Mouse (Mus musculus): ENCODE measurements at regions not wholly inside any gene's neighbourhood (a gene's known extent, or its start where the extent isn't known, plus 50 kb on each side); places are given as distances from the start of the nearest gene placed in this dataset.
A peak's percentile ranks its signal among the peaks of the same experiment; 100 is the strongest.

GRCm38 (mm10) chr9:23651300-23651699 lies 428.4 kb downstream of the Bmper start:
- 36% methylated on average over 2 of the region's 2 CpGs for WGBS
- Histone ChIP-seq H3K4me3 (no peak overlapping the region), H3K27me3 (no peaks in the 10 kb centered on the region), H3K9ac (no peak overlapping the region), H3K4me1 (peaks cover 3% of the 10 kb centered on the region; the same call in 1 of the 2 replicates), H3K27ac (0 out of 2 replicates have a peak overlapping the region, but pooled peaks have one; percentile 22), H3K36me3 (no peaks in the 10 kb centered on the region), H3K4me2 (no peak overlapping the region), H3K9me3 (no peaks in the 10 kb centered on the region)
- no peak for ATAC-seq (ENCODE audit: insufficient number of reproducible peaks, low FRiP score, low TSS enrichment, low read depth)

- Histone ChIP-seq H3K9ac (no peak overlapping the region), H3K4me1 (peaks cover 3% of the 10 kb centered on the region; the same call in 1 of the 2 replicates), H3K27me3 (no peaks in the 10 kb centered on the region), H3K27ac (no peak overlapping the region; the same call in 1 of the 2 replicates), H3K9me3 (no peaks in the 10 kb centered on the region), H3K4me3 (no peak overlapping the region), H3K4me2 (no peak overlapping the region), H3K36me3 (no peaks in the 10 kb centered on the region)
- WGBS, result 57% methylated on average over 2 of the region's 2 CpGs
- peak; percentile 44; the same call in 1 of the 2 replicates for ATAC-seq (ENCODE audit: insufficient number of reproducible peaks, low FRiP score, low TSS enrichment, low read depth)
Measured at GRCm38 (mm10) chr9:23653086-23653485, 430.2 kb downstream of the Bmper start.

- Histone ChIP-seq H3K4me2 (no peak overlapping the region), H3K9me3 (no peaks in the 10 kb centered on the region), H3K4me1 (peaks cover 3% of the 10 kb centered on the region; the same call in 1 of the 2 replicates), H3K27me3 (no peaks in the 10 kb centered on the region), H3K36me3 (no peaks in the 10 kb centered on the region), H3K4me3 (no peak overlapping the region), H3K9ac (no peak overlapping the region), H3K27ac (no peak overlapping the region)
- ATAC-seq (ENCODE audit: insufficient number of reproducible peaks, low FRiP score, low TSS enrichment, low read depth), result no peak
- WGBS, result 64% methylated on average over 1 of the region's 1 CpGs
Measured at GRCm38 (mm10) chr9:23654777-23655176, 431.9 kb downstream of the Bmper start.

- H3K4me2 ChIP-seq, result no peak overlapping the region
- no peak overlapping the region for H3K4me3 ChIP-seq
- no peaks in the 10 kb centered on the region for H3K9me3 ChIP-seq
- no peaks in the 10 kb centered on the region for H3K4me1 ChIP-seq
- H3K36me3 ChIP-seq, result no peaks in the 10 kb centered on the region
- no peak overlapping the region for H3K27ac ChIP-seq
- no peaks in the 10 kb centered on the region for H3K27me3 ChIP-seq
- H3K9ac ChIP-seq, result no peak overlapping the region
- no peak for ATAC-seq (ENCODE audit: insufficient number of reproducible peaks, low FRiP score, low TSS enrichment, low read depth)
Measured at GRCm38 (mm10) chr9:23665960-23666359, 431.8 kb upstream of the Npsr1 start.

- Histone ChIP-seq H3K36me3 (no peaks in the 10 kb centered on the region), H3K9ac (no peak overlapping the region), H3K27ac (no peak overlapping the region), H3K27me3 (no peaks in the 10 kb centered on the region), H3K4me1 (no peaks in the 10 kb centered on the region), H3K9me3 (no peaks in the 10 kb centered on the region), H3K4me2 (no peak overlapping the region), H3K4me3 (no peak overlapping the region)
- 72% methylated on average over 4 of the region's 4 CpGs for WGBS
- no peak for ATAC-seq (ENCODE audit: insufficient number of reproducible peaks, low FRiP score, low TSS enrichment, low read depth)
Measured at GRCm38 (mm10) chr9:23669230-23669629, 428.6 kb upstream of the Npsr1 start.

- WGBS, result 20% methylated on average over 5 of the region's 5 CpGs
- no peak overlapping the region for H3K9ac ChIP-seq
- ATAC-seq (ENCODE audit: insufficient number of reproducible peaks, low FRiP score, low TSS enrichment, low read depth), result no peak
- no peak overlapping the region for H3K4me3 ChIP-seq
- H3K9me3 ChIP-seq, result no peaks in the 10 kb centered on the region
- H3K27me3 ChIP-seq, result no peaks in the 10 kb centered on the region
- no peaks in the 10 kb centered on the region for H3K36me3 ChIP-seq
- H3K4me2 ChIP-seq, result no peak overlapping the region
- H3K27ac ChIP-seq, result no peak overlapping the region
- no peaks in the 10 kb centered on the region for H3K4me1 ChIP-seq
Measured at GRCm38 (mm10) chr9:23670642-23671041, 427.2 kb upstream of the Npsr1 start.

- Histone ChIP-seq H3K4me2 (no peak overlapping the region), H3K27ac (no peak overlapping the region), H3K4me3 (no peak overlapping the region), H3K36me3 (no peaks in the 10 kb centered on the region), H3K4me1 (no peaks in the 10 kb centered on the region), H3K9ac (no peak overlapping the region), H3K9me3 (no peaks in the 10 kb centered on the region), H3K27me3 (no peaks in the 10 kb centered on the region)
- 98% methylated on average over 4 of the region's 4 CpGs for WGBS
- ATAC-seq (ENCODE audit: insufficient number of reproducible peaks, low FRiP score, low TSS enrichment, low read depth), result no peak
Measured at GRCm38 (mm10) chr9:23673347-23673860, 424.4 kb upstream of the Npsr1 start.

GRCm38 (mm10) chr9:23674833-23675232 lies 423.0 kb upstream of the Npsr1 start:
- Histone ChIP-seq H3K4me2 (no peak overlapping the region), H3K27me3 (no peaks in the 10 kb centered on the region)

GRCm38 (mm10) chr9:23689456-23689855 lies 408.3 kb upstream of the Npsr1 start:
- Histone ChIP-seq H3K4me2 (no peak overlapping the region), H3K27me3 (no peaks in the 10 kb centered on the region), H3K27ac (no peak overlapping the region), H3K36me3 (no peaks in the 10 kb centered on the region), H3K4me1 (no peaks in the 10 kb centered on the region), H3K4me3 (no peak overlapping the region), H3K9me3 (no peaks in the 10 kb centered on the region), H3K9ac (no peak overlapping the region)
- ATAC-seq (ENCODE audit: insufficient number of reproducible peaks, low FRiP score, low TSS enrichment, low read depth), result no peak

More at GRCm38 (mm10) chr9:23674833-23675232, 423.0 kb upstream of the Npsr1 start:
- Histone ChIP-seq H3K9me3 (no peaks in the 10 kb centered on the region), H3K27ac (no peak overlapping the region), H3K9ac (no peak overlapping the region), H3K36me3 (no peaks in the 10 kb centered on the region), H3K4me1 (no peaks in the 10 kb centered on the region), H3K4me3 (no peak overlapping the region)
- no peak for ATAC-seq (ENCODE audit: insufficient number of reproducible peaks, low FRiP score, low TSS enrichment, low read depth)
- 47% methylated on average over 8 of the region's 8 CpGs for WGBS

GRCm38 (mm10) chr9:23692768-23693441 lies 404.9 kb upstream of the Npsr1 start:
- WGBS, result 66% methylated on average over 8 of the region's 8 CpGs
- no peak overlapping the region for H3K4me2 ChIP-seq
- no peaks in the 10 kb centered on the region for H3K36me3 ChIP-seq
- no peaks in the 10 kb centered on the region for H3K9me3 ChIP-seq
- no peak overlapping the region for H3K4me3 ChIP-seq
- H3K27me3 ChIP-seq, result no peaks in the 10 kb centered on the region
- no peaks in the 10 kb centered on the region for H3K4me1 ChIP-seq
- no peak for ATAC-seq (ENCODE audit: insufficient number of reproducible peaks, low FRiP score, low TSS enrichment, low read depth)
- H3K9ac ChIP-seq, result no peak overlapping the region
- no peak overlapping the region for H3K27ac ChIP-seq

- H3K27me3 ChIP-seq, result no peaks in the 10 kb centered on the region
- H3K9me3 ChIP-seq, result no peaks in the 10 kb centered on the region
- H3K27ac ChIP-seq, result no peak overlapping the region
- no peak for ATAC-seq (ENCODE audit: insufficient number of reproducible peaks, low FRiP score, low TSS enrichment, low read depth)
- H3K36me3 ChIP-seq, result no peaks in the 10 kb centered on the region
- H3K4me3 ChIP-seq, result no peak overlapping the region
- 74% methylated on average over 1 of the region's 1 CpGs for WGBS
- H3K4me1 ChIP-seq, result no peaks in the 10 kb centered on the region
- no peak overlapping the region for H3K9ac ChIP-seq
- no peak overlapping the region for H3K4me2 ChIP-seq
Measured at GRCm38 (mm10) chr9:23693442-23693829, 404.4 kb upstream of the Npsr1 start.

- Histone ChIP-seq H3K4me1 (no peaks in the 10 kb centered on the region), H3K27ac (no peak overlapping the region), H3K36me3 (no peaks in the 10 kb centered on the region), H3K9me3 (no peaks in the 10 kb centered on the region), H3K4me2 (no peak overlapping the region), H3K9ac (no peak overlapping the region), H3K4me3 (no peak overlapping the region), H3K27me3 (no peaks in the 10 kb centered on the region)
- ATAC-seq (ENCODE audit: insufficient number of reproducible peaks, low FRiP score, low TSS enrichment, low read depth), result no peak
- WGBS, result 85% methylated on average over 2 of the region's 2 CpGs
Measured at GRCm38 (mm10) chr9:23694481-23694880, 403.3 kb upstream of the Npsr1 start.

- ATAC-seq (ENCODE audit: insufficient number of reproducible peaks, low FRiP score, low TSS enrichment, low read depth), result no peak
- H3K36me3 ChIP-seq, result no peaks in the 10 kb centered on the region
- WGBS, result 78% methylated on average over 1 of the region's 1 CpGs
- no peak overlapping the region for H3K4me2 ChIP-seq
- no peaks in the 10 kb centered on the region for H3K27me3 ChIP-seq
- H3K4me3 ChIP-seq, result no peak overlapping the region
- H3K9me3 ChIP-seq, result no peaks in the 10 kb centered on the region
- H3K4me1 ChIP-seq, result no peaks in the 10 kb centered on the region
- no peak overlapping the region for H3K9ac ChIP-seq
- no peak overlapping the region for H3K27ac ChIP-seq
Measured at GRCm38 (mm10) chr9:23700567-23700966, 397.2 kb upstream of the Npsr1 start.

Data from limb, embryonic 15.5 days (tissue).